Mouse (Mus musculus) embryonic facial prominence, embryonic 11.5 days (tissue): ENCODE results near the gene Zfp451. TPM values are rescaled to one million over a fixed set of nuclear protein-coding genes. Genes with fewer than 3 reads are reported as not detected.
"Not testable (repeated sequence)": the region's sequence is repeated elsewhere in the genome, so short reads cannot be mapped to it uniquely, and the experiment has no call there.

Source experiments
- ATAC-seq: fragments of 200-750 bp; cut with Nextera tagmentation; replicated peaks from 2 replicates; pipeline ENCODE4 v1.8.0; 2017; ENCODE audit warnings: low read depth; ENCODE audit not compliant: insufficient number of reproducible peaks, low FRiP score, low TSS enrichment
- DNase-seq: peaks from one replicate; pipeline ENCODE4 v3.0.0-alpha.2; 2015; ENCODE audit warnings: low spot score
- H3K27ac ChIP-seq: fragments of 300-500 bp; sonication (generic); replicated peaks from 2 replicates; pipeline ENCODE4 v1.5.1; 2014; ENCODE audit warnings: mild to moderate bottlenecking, low read depth, low read length, control low read depth
- H3K27me3 ChIP-seq: fragments of 300-500 bp; sonication (generic); 2 replicates; pipeline ENCODE4 v1.6.1; 2014; ENCODE audit warnings: mild to moderate bottlenecking, low read length, moderate library complexity, mixed read lengths; ENCODE audit not compliant: control insufficient read depth, insufficient read depth
- H3K36me3 ChIP-seq: fragments of 300-500 bp; sonication (generic); replicated peaks from 2 replicates; pipeline ENCODE4 v1.6.1; 2014; ENCODE audit warnings: low read depth, mild to moderate bottlenecking, low read length, moderate library complexity, mixed read lengths; ENCODE audit not compliant: control insufficient read depth, insufficient read depth
- H3K4me1 ChIP-seq: fragments of 300-500 bp; sonication (generic); 2 replicates; pipeline ENCODE4 v1.6.1; 2014; ENCODE audit warnings: low read length, mixed read lengths; ENCODE audit not compliant: control insufficient read depth, insufficient read depth
- H3K4me2 ChIP-seq: fragments of 300-500 bp; sonication (generic); 2 replicates; pipeline ENCODE4 v1.6.1; 2014; ENCODE audit warnings: low read depth, mild to moderate bottlenecking, control low read depth, low read length, moderate library complexity
- H3K4me3 ChIP-seq: fragments of 300-500 bp; sonication (generic); 2 replicates; pipeline ENCODE4 v1.5.1; 2014; ENCODE audit warnings: low read depth, low read length, control low read depth
- H3K9ac ChIP-seq: fragments of 300-500 bp; sonication (generic); replicated peaks from 2 replicates; pipeline ENCODE4 v1.6.1; 2014; ENCODE audit warnings: mild to moderate bottlenecking, control low read depth, low read length
- H3K9me3 ChIP-seq: fragments of 300-500 bp; sonication (generic); replicated peaks from 2 replicates; pipeline ENCODE4 v1.6.1; 2016; ENCODE audit warnings: mild to moderate bottlenecking, low read length, inconsistent platforms, mixed read lengths; ENCODE audit not compliant: control insufficient read depth
- WGBS: fragments of 180-500 bp; shearing (Covaris S2); extraction: QIAGEN DNeasy Blood & Tissue Kit; methylation state at CpG from one replicate; pipeline ENCODE4 v1.1.7; 2014; 5-methylcytosine and 5-hydroxymethylcytosine counted together
- polyA plus RNA-seq: library from polyadenylated mRNA; unstranded; fragments of >200 nt; fragmentation: Nextera tagmentation; extraction: Ambion mirVana; gene quantifications from 2 replicates; pipeline ENCODE4 v1.2.1, GENCODE M21; 2014

Gene Zfp451
- polyA plus RNA-seq, result 41.7 and 42.8 TPM in 2 replicates

GRCm38 (mm10) chr1:33813868-33814794 lies at the start of gene Zfp451:
TSS of gene Zfp451 (minus strand) at chr1:33814595.
- under 1% methylated on average over 85 of the region's 85 CpGs for WGBS
- no peaks in the 10 kb centered on the region for H3K9me3 ChIP-seq
- H3K4me2 ChIP-seq, result peak within 1 kb of the TSS; percentile 68
- 0 out of 2 replicates have a peak, but pooled peaks cover 3% of the 10 kb centered on the region for H3K36me3 ChIP-seq
- peak; percentile 96 for DNase-seq
- H3K27me3 ChIP-seq, result no peaks in the 10 kb centered on the region
- no peaks in the 10 kb centered on the region for H3K4me1 ChIP-seq
- peak within 1 kb of the TSS; percentile 98 for H3K4me3 ChIP-seq
- peak; percentile 96 for ATAC-seq
- peak within 1 kb of the TSS; percentile 99 for H3K9ac ChIP-seq
- H3K27ac ChIP-seq, result peak within 1 kb of the TSS; percentile 85

- ATAC-seq (no peak), DNase-seq (no peak)
- H3K9ac ChIP-seq, result no peak overlapping the region
- H3K4me3 ChIP-seq, result no peak overlapping the region
- H3K27ac ChIP-seq, result no peak overlapping the region
- no peaks in the 10 kb centered on the region for H3K9me3 ChIP-seq
- no peaks in the 10 kb centered on the region for H3K36me3 ChIP-seq
- no peak overlapping the region for H3K4me2 ChIP-seq
- no peaks in the 10 kb centered on the region for H3K27me3 ChIP-seq
- 90% methylated on average over 2 of the region's 2 CpGs for WGBS
- no peaks in the 10 kb centered on the region for H3K4me1 ChIP-seq
These were observed 32.4 kb upstream of the Zfp451 start for GRCm38 (mm10) chr1:33846807-33847206.

- DNase-seq, result no peak
- no peak overlapping the region for H3K4me2 ChIP-seq
- no peak overlapping the region for H3K9ac ChIP-seq
- ATAC-seq, result no peak
- H3K4me3 ChIP-seq, result no peak overlapping the region
- H3K4me1 ChIP-seq, result no peaks in the 10 kb centered on the region
- no peaks in the 10 kb centered on the region for H3K36me3 ChIP-seq
- no peaks in the 10 kb centered on the region for H3K9me3 ChIP-seq
- H3K27ac ChIP-seq, result no peak overlapping the region
- 73% methylated on average over 6 of the region's 6 CpGs for WGBS
- H3K27me3 ChIP-seq, result no peaks in the 10 kb centered on the region
These were observed 29.4 kb upstream of the Zfp451 start for GRCm38 (mm10) chr1:33843823-33844222.

GRCm38 (mm10) chr1:33838952-33839351 lies 24.6 kb upstream of the Zfp451 start:
- H3K4me1 ChIP-seq, H3K9ac ChIP-seq, H3K27ac ChIP-seq, H3K4me3 ChIP-seq, H3K4me2 ChIP-seq, DNase-seq, H3K36me3 ChIP-seq, ATAC-seq, H3K27me3 ChIP-seq, H3K9me3 ChIP-seq: not testable (repeated sequence)
- WGBS, result 91% methylated on average over 14 of the region's 14 CpGs

GRCm38 (mm10) chr1:33830586-33830985 lies 16.2 kb upstream of the Zfp451 start:
- H3K9ac ChIP-seq, result no peak overlapping the region
- H3K4me3 ChIP-seq, result no peak overlapping the region
- no peak overlapping the region for H3K27ac ChIP-seq
- H3K27me3 ChIP-seq, result no peaks in the 10 kb centered on the region
- H3K9me3 ChIP-seq, result no peaks in the 10 kb centered on the region
- H3K36me3 ChIP-seq, result no peaks in the 10 kb centered on the region
- no peak overlapping the region for H3K4me2 ChIP-seq
- no peak for DNase-seq
- no peaks in the 10 kb centered on the region for H3K4me1 ChIP-seq
- no peak for ATAC-seq
- 70% methylated on average over 4 of the region's 4 CpGs for WGBS

DNA sequence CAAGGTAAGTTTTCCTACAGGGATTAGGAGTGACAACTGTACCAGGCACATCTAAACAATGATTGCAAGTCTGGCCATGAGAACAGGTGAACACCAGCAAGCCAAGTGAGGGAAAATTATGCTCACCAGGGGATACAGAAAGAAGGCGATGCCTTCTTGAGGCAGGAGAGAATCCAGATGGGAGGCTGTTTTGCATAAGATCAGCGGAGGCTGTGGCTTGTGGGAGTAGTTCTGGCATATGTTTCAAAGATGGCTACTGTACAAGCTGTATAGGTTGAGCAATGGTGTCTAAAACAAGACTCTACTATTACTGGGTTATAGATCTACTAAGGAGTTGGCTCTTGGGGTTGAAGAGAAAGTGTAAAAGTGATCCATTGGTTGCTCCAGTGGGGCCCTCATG lies 3.5 kb upstream of the Zfp451 start:
- H3K9me3 ChIP-seq, result no peaks in the 10 kb centered on the region
- no peak overlapping the region for H3K4me2 ChIP-seq
- no peak overlapping the region for H3K4me3 ChIP-seq
- no peaks in the 10 kb centered on the region for H3K27me3 ChIP-seq
- DNase-seq (no peak), ATAC-seq (no peak)
- H3K9ac ChIP-seq, result no peak overlapping the region
- WGBS, result 83% methylated on average over 2 of the region's 2 CpGs
- no peak overlapping the region for H3K27ac ChIP-seq
- no peaks in the 10 kb centered on the region for H3K4me1 ChIP-seq
- H3K36me3 ChIP-seq, result no peaks in the 10 kb centered on the region

GRCm38 (mm10) chr1:33813495-33813867 lies 914 bp downstream of the Zfp451 start:
- Histone ChIP-seq H3K4me1 (no peaks in the 10 kb centered on the region), H3K9ac (peak overlapping the region; percentile 99), H3K27ac (peak overlapping the region; percentile 85; the same call in 1 of the 2 replicates), H3K27me3 (no peaks in the 10 kb centered on the region), H3K4me3 (peak overlapping the region; percentile 98), H3K4me2 (peak overlapping the region; percentile 68), H3K9me3 (no peaks in the 10 kb centered on the region), H3K36me3 (peaks cover 5% of the 10 kb centered on the region; the same call in 1 of the 2 replicates)
- 15% methylated on average over 11 of the region's 11 CpGs for WGBS
- DNase-seq (no peak), ATAC-seq (0 out of 2 replicates have a peak, but pooled peaks have one; percentile 19)

- Histone ChIP-seq H3K4me3 (no peak overlapping the region), H3K4me2 (no peak overlapping the region), H3K27ac (no peak overlapping the region), H3K27me3 (no peaks in the 10 kb centered on the region), H3K36me3 (peaks cover 9% of the 10 kb centered on the region), H3K4me1 (no peaks in the 10 kb centered on the region), H3K9me3 (no peaks in the 10 kb centered on the region), H3K9ac (no peak overlapping the region)
- no peak for ATAC-seq
- 95% methylated on average over 2 of the region's 2 CpGs for WGBS
- DNase-seq, result no peak
These were observed 11.1 kb downstream of the Zfp451 start for GRCm38 (mm10) chr1:33803323-33803722.
